Mouse (Mus musculus) B cell, adult 2 months (primary cell): ENCODE measurements around the gene 4930555G01Rik.
"Not testable (repeated sequence)": the region's sequence is repeated elsewhere in the genome, so short reads cannot be mapped to it uniquely, and the experiment has no call there.

Experiments used
- DNase-seq, 2 experiments: peaks; one replicate each; pipeline ENCODE4 v3.0.0; 2022

The 4930555G01Rik gene

DNA sequence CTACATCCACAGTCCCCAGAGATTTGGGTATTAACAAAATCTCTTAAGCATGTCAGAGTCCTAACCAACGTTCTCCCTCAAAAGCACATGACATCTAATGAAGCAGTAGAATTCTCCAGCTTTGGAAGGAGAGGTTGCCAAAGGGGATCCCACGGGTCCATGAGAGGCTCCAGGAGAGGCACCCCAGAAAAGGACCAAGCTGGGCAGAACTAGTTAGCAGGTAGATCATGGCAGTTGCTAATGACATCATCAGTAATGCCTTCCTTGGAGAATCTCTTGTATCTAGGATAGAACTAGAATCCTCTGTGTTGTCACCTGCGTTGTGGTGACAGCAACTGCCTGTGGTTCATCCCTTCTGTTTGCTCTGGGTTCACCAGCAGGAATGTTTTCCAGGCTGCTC, at the start of gene 4930555G01Rik:
TSS of gene 4930555G01Rik (plus strand) at position 301 of the 400 bp plus-strand sequence.
- DNase-seq, result not testable (repeated sequence)

DNA sequence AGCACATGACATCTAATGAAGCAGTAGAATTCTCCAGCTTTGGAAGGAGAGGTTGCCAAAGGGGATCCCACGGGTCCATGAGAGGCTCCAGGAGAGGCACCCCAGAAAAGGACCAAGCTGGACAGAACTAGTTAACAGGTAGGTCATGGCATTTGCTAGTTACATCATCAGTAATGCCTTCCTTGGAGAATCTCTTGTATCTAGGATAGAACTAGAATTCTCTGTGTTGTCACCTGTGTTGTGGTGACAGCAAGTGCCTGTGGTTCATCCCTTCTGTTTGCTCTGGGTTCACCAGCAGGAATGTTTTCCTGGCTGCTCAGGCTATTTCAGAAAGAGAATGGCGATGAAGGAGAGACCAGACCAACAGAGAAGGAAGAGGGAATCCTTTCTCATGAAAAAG, 34.8 kb upstream of the 4930555G01Rik start, which contains the start of gene Gm3298:
TSS of gene Gm3298 (plus strand) at position 301 of the 400 bp plus-strand sequence.
- not testable (repeated sequence) for DNase-seq

DNA sequence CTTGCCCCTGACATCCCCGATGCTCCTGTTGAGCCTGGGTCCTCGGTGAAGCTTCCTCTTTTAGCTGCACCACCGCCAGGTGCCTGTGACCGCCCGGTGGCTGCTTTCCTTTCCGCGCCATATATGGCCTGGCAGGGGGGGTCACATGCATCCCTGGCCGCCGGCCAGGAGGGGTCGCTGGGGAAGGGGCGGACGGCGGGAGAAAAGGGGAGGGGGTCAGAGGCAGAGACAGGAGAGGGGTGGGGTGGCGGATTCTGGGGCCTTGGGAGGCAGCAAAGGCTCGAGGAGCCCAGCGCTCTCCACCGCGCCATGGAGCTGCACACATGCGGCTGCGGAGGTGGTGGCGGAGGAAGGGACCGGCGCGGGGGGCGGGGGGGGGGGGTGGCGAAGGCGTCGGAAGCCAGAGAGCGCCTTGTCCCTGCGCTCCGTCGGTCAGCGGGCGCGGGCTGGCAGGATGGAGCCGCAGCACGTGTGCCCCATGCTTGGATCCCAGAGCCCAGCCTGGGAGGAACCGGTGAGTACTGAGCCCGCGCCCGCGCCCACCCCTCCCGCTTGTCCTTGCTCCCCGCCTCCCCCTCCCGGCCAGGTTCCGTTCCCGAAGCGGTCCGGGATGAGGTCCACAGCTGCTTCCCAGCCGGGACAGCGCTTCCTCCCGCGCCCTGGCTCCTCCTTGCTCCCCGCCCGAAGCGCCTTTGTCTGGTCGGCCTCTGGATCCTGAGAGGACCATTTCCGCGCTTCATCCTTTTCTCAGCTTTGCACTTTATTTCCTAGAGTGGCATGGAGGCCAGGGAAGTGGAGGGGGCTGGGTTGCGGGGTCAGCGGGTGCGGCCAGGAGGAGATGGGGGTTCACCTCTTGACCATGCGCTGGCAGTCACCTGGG, 20.4 kb downstream of the 4930555G01Rik start, which contains the start of gene Gm8281:
TSS of gene Gm8281 (plus strand) at position 430 of the 880 bp plus-strand sequence.
- DNase-seq, result not testable (repeated sequence)
